Comparison of ENCODE assay signal across 21 mouse cellular contexts in genomic region chr2:70829946-70830610, GRCm38 (mm10). TPM values are rescaled to one million over a fixed set of nuclear protein-coding genes. Genes with fewer than 3 reads are reported as not detected.
DNase-seq lines count a peak whose midpoint lies in the region; ATAC-seq lines count a peak whose summit lies in the region.
"Had no signal": no experiment of that assay in that cellular context is flagged by ENCODE, and none has a peak within 500 bp of the region (broad histone marks: within the 10 kb centered on the region; RNA-seq: fewer than 3 reads in every experiment).

No protein-coding gene starts in this region.

- H3K36me3 ChIP-seq in megakaryocyte, embryonic 14.5 days (replicated peaks; ENCODE audit: low read length): no peaks in the 10 kb centered on the region
- H3K36me3 ChIP-seq in liver, embryonic 11.5 days (ENCODE audit: control insufficient read depth, insufficient read depth, low read length): no peaks in the 10 kb centered on the region
- H3K36me3 ChIP-seq in forebrain, embryonic 15.5 days: no peaks in the 10 kb centered on the region
- H3K36me3 ChIP-seq: embryonic facial prominence, embryonic 12.5 days; heart, embryonic 13.5 days; limb, embryonic 15.5 days had no signal

- ATAC-seq in megakaryocyte, adult 5-6 weeks (ENCODE audit: poor library complexity, severe bottlenecking): no peak
- ATAC-seq in liver, embryonic 11.5 days (replicated peaks; ENCODE audit: low FRiP score): no peak
- ATAC-seq in megakaryocyte-erythroid progenitor cell, adult 5-6 weeks (replicated peaks; ENCODE audit: low FRiP score, low TSS enrichment, poor library complexity, severe bottlenecking): peak; percentile 50
- ATAC-seq in forebrain, embryonic 15.5 days (replicated peaks): no peak

- 53% methylated on average over 5 of the region's 5 CpGs for WGBS in liver, embryonic 11.5 days
- WGBS in forebrain, embryonic 15.5 days: 90% methylated on average over 5 of the region's 5 CpGs

- peak overlapping the region; percentile 49; the same call in 1 of the 2 replicates for H3K9ac ChIP-seq in liver, embryonic 11.5 days (ENCODE audit: low read depth, low read length)
- no peak overlapping the region for H3K9ac ChIP-seq in forebrain, embryonic 15.5 days (replicated peaks)
- H3K9ac ChIP-seq: embryonic facial prominence, embryonic 12.5 days; heart, embryonic 13.5 days; limb, embryonic 15.5 days had no signal

- peaks cover 77% of the 10 kb centered on the region for H3K4me1 ChIP-seq in megakaryocyte, embryonic 14.5 days
- H3K4me1 ChIP-seq in liver, embryonic 11.5 days (replicated peaks; ENCODE audit: control insufficient read depth, insufficient read depth, low read length): peaks cover 30% of the 10 kb centered on the region
- peaks cover 6% of the 10 kb centered on the region; the same call in 1 of the 2 replicates for H3K4me1 ChIP-seq in forebrain, embryonic 15.5 days
- H3K4me1 ChIP-seq: embryonic facial prominence, embryonic 12.5 days; limb, embryonic 15.5 days had no signal

- peak overlapping the region; percentile 90 for H3K27ac ChIP-seq in liver, embryonic 11.5 days (ENCODE audit: low read depth, low read length)
- no peak overlapping the region for H3K27ac ChIP-seq in forebrain, embryonic 15.5 days (replicated peaks)
- H3K27ac ChIP-seq: embryonic facial prominence, embryonic 12.5 days; heart, embryonic 13.5 days; limb, embryonic 15.5 days had no signal

- no peak for DNase-seq in liver, embryonic 11.5 days (ENCODE audit: low spot score)
- peak; percentile 36 for DNase-seq in thymus, postnatal 4 days
- DNase-seq in lung, adult 18-20 months: no peak
- no peak for DNase-seq in cerebellum, postnatal 36 days
- DNase-seq: adrenal gland, adult 8-10 months; B cell, adult 2 months; cerebellum, adult 11-12 months; gastrocnemius, postnatal 25 days; heart, postnatal 4 days; kidney, adult 8-10 months; kidney, postnatal 25 days; layer of hippocampus, adult 9-11 months; lung, postnatal 36 days; midbrain, embryonic 14.5 days had no signal

- peak overlapping the region; percentile 50 for H3K4me3 ChIP-seq in megakaryocyte, embryonic 14.5 days (replicated peaks)
- no peak overlapping the region for H3K4me3 ChIP-seq in liver, embryonic 11.5 days (ENCODE audit: low read depth, low read length)
- H3K4me3 ChIP-seq in forebrain, embryonic 15.5 days: no peak overlapping the region
- H3K4me3 ChIP-seq: embryonic facial prominence, embryonic 12.5 days; heart, embryonic 13.5 days; limb, embryonic 15.5 days had no signal

- peak overlapping the region; percentile 54 for H3K4me2 ChIP-seq in liver, embryonic 11.5 days
- H3K4me2 ChIP-seq in forebrain, embryonic 15.5 days (replicated peaks): no peak overlapping the region
- H3K4me2 ChIP-seq: embryonic facial prominence, embryonic 12.5 days; heart, embryonic 13.5 days; limb, embryonic 15.5 days had no signal

- H3K27me3 ChIP-seq in megakaryocyte, embryonic 14.5 days (replicated peaks): no peaks in the 10 kb centered on the region
- H3K27me3 ChIP-seq in liver, embryonic 11.5 days (replicated peaks; ENCODE audit: control insufficient read depth, insufficient read depth, low read length): no peaks in the 10 kb centered on the region
- no peaks in the 10 kb centered on the region for H3K27me3 ChIP-seq in forebrain, embryonic 15.5 days
- H3K27me3 ChIP-seq: embryonic facial prominence, embryonic 12.5 days; heart, embryonic 13.5 days; limb, embryonic 15.5 days had no signal

- H3K9me3 ChIP-seq in megakaryocyte, embryonic 14.5 days: no peaks in the 10 kb centered on the region
- H3K9me3 ChIP-seq in liver, embryonic 11.5 days (ENCODE audit: control insufficient read depth, low read length): no peaks in the 10 kb centered on the region
- H3K9me3 ChIP-seq in forebrain, embryonic 15.5 days: no peaks in the 10 kb centered on the region
- H3K9me3 ChIP-seq: embryonic facial prominence, embryonic 12.5 days; heart, embryonic 13.5 days; limb, embryonic 15.5 days had no signal

RNA-seq across cellular contexts. Expression of gene Tlk1, which starts 4.5 kb away (rescaled TPM):
- polyA plus RNA-seq in megakaryocyte, embryonic 14.5 days (2012; ENCODE audit: insufficient read depth, low replicate concordance): 11.7 and 15.7 TPM in 2 replicates
- total RNA-seq in megakaryocyte, adult 5-6 weeks (2015): 69.5 and 73.3 TPM in 2 replicates
- total RNA-seq in megakaryocyte, adult 5-6 weeks (2017): 43.1 and 61.4 TPM in 2 replicates
- 52.2 and 54.7 TPM in 2 replicates for polyA plus RNA-seq in liver, embryonic 11.5 days (2014; fragmentation: Nextera tagmentation; extraction: Ambion mirVana)
- 128 and 150 TPM in 2 replicates for total RNA-seq in megakaryocyte-erythroid progenitor cell, adult 5-6 weeks (2014; fragmentation: Nextera tagmentation)
- 112 and 121 TPM in 2 replicates for total RNA-seq in megakaryocyte-erythroid progenitor cell, adult 5-6 weeks (2017)
- 25.3 and 29.3 TPM in 2 replicates for polyA plus RNA-seq in forebrain, embryonic 15.5 days (2015; fragmentation: Nextera tagmentation; extraction: Ambion mirVana)
